Mouse (Mus musculus) CD4-positive, CD25-positive, alpha-beta regulatory T cell, adult 4 months (primary cell): ENCODE data around the gene Bicral. TPM values are rescaled to one million over a fixed set of nuclear protein-coding genes. Genes with fewer than 3 reads are reported as not detected.

Experiments used
- ATAC-seq: one replicate; pipeline ENCODE4 v1.8.0; 2017
- polyA plus RNA-seq, 2 experiments: library from polyadenylated mRNA; unstranded; fragments of 100-300 nt; shearing (Covaris generic); gene quantifications; one replicate each; pipeline ENCODE4 v1.2.1; 2017

Gene Bicral
- polyA plus RNA-seq, 2 experiments from 2014 or later = 10.8 to 11.9 TPM

- no peak for ATAC-seq
Observed at GRCm38 (mm10) chr17:46750580-46750979, 107.7 kb downstream of the Bicral start.

- no peak for ATAC-seq
Observed at GRCm38 (mm10) chr17:46749282-46749681, 109.0 kb downstream of the Bicral start.

Other genes with a start within 250 kb of the Bicral start
- not detected for gene Ptk7, start 229.0 kb downstream of the Bicral start, polyA plus RNA-seq
- gene Klc4, start 212.5 kb downstream of the Bicral start, polyA plus RNA-seq = 10 to 100 TPM; 13.6 to 14.7 TPM
- gene Mrpl2, start 212.3 kb downstream of the Bicral start, polyA plus RNA-seq = 10 to 100 TPM; 57.0 to 65.9 TPM
- gene Cul7, start 208.1 kb downstream of the Bicral start, polyA plus RNA-seq = 1 to 10 TPM; 3.3 to 5.9 TPM
- gene Rrp36, start 184.1 kb downstream of the Bicral start, polyA plus RNA-seq = 10 to 100 TPM; 47.2 to 62.6 TPM
- 100 to 1,000 TPM; 185 to 202 TPM for gene Mea1, start 179.7 kb downstream of the Bicral start, polyA plus RNA-seq
- 10 to 100 TPM; 22.1 to 25.8 TPM for gene Klhdc3, start 177.6 kb downstream of the Bicral start, polyA plus RNA-seq
- gene Ppp2r5d, start 153.4 kb downstream of the Bicral start, polyA plus RNA-seq = 10 to 100 TPM; 19.7 to 31.4 TPM
- 1 to 10 TPM; 5.0 to 7.2 TPM for gene Pex6, start 147.0 kb downstream of the Bicral start, polyA plus RNA-seq
- not detected for gene Gnmt, start 129.3 kb downstream of the Bicral start, polyA plus RNA-seq
- 10 to 100 TPM; 24.4 to 25.5 TPM for gene Cnpy3, start 106.3 kb downstream of the Bicral start, polyA plus RNA-seq
- gene Ptcra, start 94.8 kb downstream of the Bicral start, polyA plus RNA-seq = under 1 TPM in 1 of 2 experiments, not detected in 1; 0.49 TPM
- gene 2310039H08Rik, start 85.8 kb downstream of the Bicral start, polyA plus RNA-seq = 10 to 100 TPM; 16.1 to 18.9 TPM
- 100 to 1,000 TPM; 159 to 205 TPM for gene Rpl7l1, start 75.8 kb downstream of the Bicral start, polyA plus RNA-seq
- gene Tbcc, start 32.2 kb upstream of the Bicral start, polyA plus RNA-seq = 1 to 10 TPM; 8.4 to 9.1 TPM
- gene Prph2, start 52.0 kb upstream of the Bicral start, polyA plus RNA-seq = not detected
- 10 to 100 TPM; 13.7 to 20.3 TPM for gene Ubr2, start 152.1 kb upstream of the Bicral start, polyA plus RNA-seq